Mouse (Mus musculus) ovary, postnatal 10 days (tissue): ENCODE measurements around the gene Tmem117.

Experiments
- DNase-seq: peaks from one replicate; pipeline ENCODE4 v3.0.0; 2022; ENCODE audit warnings: low spot score

Gene Tmem117

GRCm38 (mm10) chr15:95042437-95042836 lies 413.4 kb downstream of the Tmem117 start:
- DNase-seq: no peak

- DNase-seq: no peak
Measured at GRCm38 (mm10) chr15:95044011-95044410, 415.0 kb downstream of the Tmem117 start.

GRCm38 (mm10) chr15:95047486-95047885 lies 418.5 kb downstream of the Tmem117 start:
- no peak for DNase-seq

GRCm38 (mm10) chr15:95049171-95049729 lies 420.2 kb downstream of the Tmem117 start:
- DNase-seq: no peak

- DNase-seq: no peak
Measured at GRCm38 (mm10) chr15:95055081-95055650, 426.1 kb downstream of the Tmem117 start.

- DNase-seq: no peak
Measured at GRCm38 (mm10) chr15:95068023-95068422, 439.0 kb downstream of the Tmem117 start.

- no peak for DNase-seq
Measured at GRCm38 (mm10) chr15:95068799-95069198, 439.8 kb downstream of the Tmem117 start.

- DNase-seq: no peak
Measured at GRCm38 (mm10) chr15:95070881-95071280, 441.8 kb downstream of the Tmem117 start.

GRCm38 (mm10) chr15:95075356-95075755 lies 446.3 kb downstream of the Tmem117 start:
- no peak for DNase-seq

- DNase-seq: no peak
Measured at GRCm38 (mm10) chr15:95081654-95082053, 452.6 kb downstream of the Tmem117 start.

GRCm38 (mm10) chr15:95085962-95086361 lies 456.9 kb downstream of the Tmem117 start:
- DNase-seq: no peak

GRCm38 (mm10) chr15:95100133-95100532 lies 471.1 kb downstream of the Tmem117 start:
- DNase-seq: no peak

- DNase-seq: no peak
Measured at GRCm38 (mm10) chr15:95101522-95101921, 472.5 kb downstream of the Tmem117 start.

GRCm38 (mm10) chr15:95107246-95107809 lies 478.3 kb downstream of the Tmem117 start:
- DNase-seq: no peak

- no peak for DNase-seq
Measured at GRCm38 (mm10) chr15:95108626-95109025, 479.6 kb downstream of the Tmem117 start.

- no peak for DNase-seq
Measured at GRCm38 (mm10) chr15:95131401-95131800, 502.4 kb downstream of the Tmem117 start.

- DNase-seq: no peak
Measured at GRCm38 (mm10) chr15:95135926-95136609, 507.0 kb downstream of the Tmem117 start.

GRCm38 (mm10) chr15:95137018-95137810 lies 508.2 kb downstream of the Tmem117 start:
- no peak for DNase-seq

GRCm38 (mm10) chr15:95138709-95139409 lies 509.8 kb downstream of the Tmem117 start:
- no peak for DNase-seq

- DNase-seq: no peak
Measured at GRCm38 (mm10) chr15:95144131-95144530, 515.1 kb downstream of the Tmem117 start.

GRCm38 (mm10) chr15:95145118-95145517 lies 516.1 kb downstream of the Tmem117 start:
- DNase-seq: no peak
